Mouse (Mus musculus) heart, embryonic 16.5 days (tissue): ENCODE results near the gene Slc13a4. TPM values are rescaled to one million over a fixed set of nuclear protein-coding genes. Genes with fewer than 3 reads are reported as not detected.

Source experiments
- ATAC-seq: fragments of 200-750 bp; cut with Nextera tagmentation; replicated peaks from 2 replicates; pipeline ENCODE4 v1.8.0; 2017; ENCODE audit warnings: moderate number of reproducible peaks; ENCODE audit not compliant: insufficient read depth, low FRiP score; ENCODE audit errors: extremely low read depth
- H3K27ac ChIP-seq: fragments of 300-500 bp; sonication (generic); 2 replicates; pipeline ENCODE4 v1.5.1; 2014; ENCODE audit warnings: mild to moderate bottlenecking, low read length, control low read depth, moderate library complexity
- H3K27me3 ChIP-seq: fragments of 300-500 bp; sonication (generic); 2 replicates; pipeline ENCODE4 v1.6.1; 2014; ENCODE audit warnings: low read length, mixed read lengths; ENCODE audit not compliant: control insufficient read depth, insufficient read depth
- H3K36me3 ChIP-seq: fragments of 300-500 bp; sonication (generic); 2 replicates; pipeline ENCODE4 v1.6.1; 2014; ENCODE audit not compliant: control insufficient read depth, insufficient read depth
- H3K4me1 ChIP-seq: fragments of 300-500 bp; sonication (generic); 2 replicates; pipeline ENCODE4 v1.6.1; 2014; ENCODE audit warnings: low read length, mixed read lengths; ENCODE audit not compliant: control insufficient read depth, insufficient read depth
- H3K4me2 ChIP-seq: fragments of 300-500 bp; sonication (generic); 2 replicates; pipeline ENCODE4 v1.6.1; 2014; ENCODE audit warnings: low read depth, mild to moderate bottlenecking, control low read depth, low read length
- H3K4me3 ChIP-seq: fragments of 300-500 bp; sonication (generic); 2 replicates; pipeline ENCODE4 v1.5.1; 2014; ENCODE audit warnings: mild to moderate bottlenecking, control low read depth, low read length
- H3K9ac ChIP-seq: fragments of 300-500 bp; sonication (generic); 2 replicates; pipeline ENCODE4 v1.6.1; 2014; ENCODE audit warnings: low read length, control low read depth
- H3K9me3 ChIP-seq: fragments of 300-500 bp; sonication (generic); replicated peaks from 2 replicates; pipeline ENCODE4 v1.6.1; 2016; ENCODE audit warnings: low read length; ENCODE audit not compliant: control insufficient read depth
- WGBS: fragments of 180-500 bp; shearing (Covaris S2); extraction: QIAGEN DNeasy Blood & Tissue Kit; methylation state at CpG from one replicate; pipeline ENCODE4 v1.1.7; 2014; 5-methylcytosine and 5-hydroxymethylcytosine counted together
- polyA plus RNA-seq: library from polyadenylated mRNA; unstranded; fragments of >200 nt; fragmentation: Nextera tagmentation; extraction: Ambion mirVana; gene quantifications from 2 replicates; pipeline ENCODE4 v1.2.1, GENCODE M21; 2015

The Slc13a4 gene
- polyA plus RNA-seq, 1 experiment from 2014 or later: 0.54 TPM

DNA sequence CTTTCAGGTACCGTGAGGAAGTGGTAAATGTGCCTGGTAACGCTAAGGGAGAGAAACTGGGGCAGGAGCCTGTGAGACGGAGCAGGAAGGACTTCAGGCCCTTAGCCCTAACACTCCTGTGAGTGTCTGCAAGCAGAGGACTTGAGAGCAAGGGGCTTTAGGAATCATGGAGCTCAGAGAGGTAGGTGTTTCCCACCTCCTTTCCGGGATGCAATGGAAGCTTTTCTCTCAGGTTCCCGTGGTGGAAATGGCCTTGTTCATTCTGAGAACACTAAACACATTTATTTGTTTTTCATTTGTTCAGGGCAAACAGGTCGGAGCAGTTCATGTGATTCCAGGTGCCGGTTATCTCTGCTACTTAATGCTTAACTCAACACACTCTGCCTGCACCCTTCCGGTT lies 29.9 kb upstream of the Slc13a4 start:
- no peaks in the 10 kb centered on the region for H3K36me3 ChIP-seq
- no peaks in the 10 kb centered on the region; the same call in 1 of the 2 replicates for H3K9me3 ChIP-seq
- H3K9ac ChIP-seq: no peak overlapping the region
- ATAC-seq: no peak
- H3K4me2 ChIP-seq: no peak overlapping the region
- H3K4me3 ChIP-seq: no peak overlapping the region
- no peak overlapping the region for H3K27ac ChIP-seq
- no peaks in the 10 kb centered on the region for H3K27me3 ChIP-seq
- WGBS: 69% methylated on average over 8 of the region's 8 CpGs
- H3K4me1 ChIP-seq: no peaks in the 10 kb centered on the region

DNA sequence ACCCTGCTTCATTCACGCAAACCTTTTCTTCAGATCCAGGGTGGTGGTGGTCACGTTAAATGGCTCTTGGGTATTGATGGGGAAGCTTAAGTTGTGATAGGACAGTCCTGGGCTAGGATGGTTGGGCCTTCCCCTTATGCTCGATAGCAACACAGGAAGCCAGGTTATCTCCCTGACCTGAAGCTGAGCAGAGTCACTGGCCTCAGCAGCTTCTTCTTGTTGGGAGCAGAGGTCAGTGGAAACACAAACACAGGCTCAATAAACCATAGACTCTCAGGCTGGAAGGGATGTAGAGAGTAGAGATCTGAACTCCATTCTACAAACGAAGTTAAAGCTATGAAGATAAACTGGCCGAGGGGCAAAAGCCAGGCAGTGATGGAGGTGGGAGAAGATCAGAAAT lies 27.5 kb upstream of the Slc13a4 start:
- Histone ChIP-seq H3K27ac (no peak overlapping the region), H3K4me1 (peaks cover 3% of the 10 kb centered on the region), H3K36me3 (no peaks in the 10 kb centered on the region), H3K4me3 (no peak overlapping the region), H3K9ac (no peak overlapping the region), H3K4me2 (no peak overlapping the region), H3K27me3 (no peaks in the 10 kb centered on the region), H3K9me3 (no peaks in the 10 kb centered on the region; the same call in 1 of the 2 replicates)
- 51% methylated on average over 5 of the region's 5 CpGs for WGBS
- no peak for ATAC-seq

DNA sequence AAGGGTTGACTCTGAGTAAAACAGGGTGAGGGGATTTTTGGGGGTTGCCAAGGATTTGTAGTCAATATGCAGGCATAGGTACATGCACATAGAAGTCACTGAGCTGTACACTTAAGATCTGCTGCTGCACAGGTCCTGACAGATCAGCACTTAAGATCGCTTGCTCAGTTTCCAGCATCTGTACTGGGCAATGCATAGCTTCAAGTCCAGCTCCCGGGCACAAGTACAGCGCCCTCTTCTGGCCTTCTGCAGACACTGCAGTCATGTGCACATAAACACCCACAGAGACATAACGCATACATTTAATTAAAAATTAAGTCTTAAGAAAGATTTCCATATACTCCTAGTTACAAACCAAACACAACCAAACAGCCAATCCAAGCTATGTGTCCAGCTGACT lies 26.3 kb upstream of the Slc13a4 start:
- no peak for ATAC-seq
- WGBS: 77% methylated on average over 4 of the region's 4 CpGs
- H3K27me3 ChIP-seq: no peaks in the 10 kb centered on the region

DNA sequence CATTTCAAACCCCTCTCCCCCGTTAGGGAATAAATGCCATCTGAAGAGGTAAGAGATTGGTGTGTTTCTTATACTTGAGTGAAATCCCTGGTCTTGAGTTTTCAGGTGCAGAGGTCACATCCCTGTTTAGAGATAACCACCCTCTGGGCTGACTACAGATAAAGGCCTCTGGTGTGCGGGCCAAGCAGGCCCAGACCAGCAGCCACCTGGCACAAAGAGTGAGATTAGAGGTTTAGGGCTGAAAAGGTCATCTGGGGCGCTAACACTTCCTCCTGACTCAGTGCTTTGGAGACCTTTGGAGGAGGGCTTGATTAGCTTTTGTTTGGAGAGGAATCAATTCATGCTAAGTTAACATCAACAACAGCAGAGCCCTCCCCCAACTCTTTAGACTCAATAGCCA lies 25.7 kb upstream of the Slc13a4 start:
- Histone ChIP-seq H3K9me3 (no peaks in the 10 kb centered on the region; the same call in 1 of the 2 replicates), H3K4me3 (no peak overlapping the region), H3K36me3 (no peaks in the 10 kb centered on the region), H3K27ac (no peak overlapping the region), H3K4me1 (peaks cover 3% of the 10 kb centered on the region), H3K9ac (no peak overlapping the region), H3K4me2 (no peak overlapping the region), H3K27me3 (no peaks in the 10 kb centered on the region)
- no peak for ATAC-seq
- 29% methylated on average over 3 of the region's 3 CpGs for WGBS

More for the DNA sequence above, 26.3 kb upstream of the Slc13a4 start:
- no peaks in the 10 kb centered on the region for H3K36me3 ChIP-seq
- no peak overlapping the region for H3K27ac ChIP-seq
- no peak overlapping the region for H3K9ac ChIP-seq
- H3K9me3 ChIP-seq: no peaks in the 10 kb centered on the region; the same call in 1 of the 2 replicates
- H3K4me1 ChIP-seq: peaks cover 3% of the 10 kb centered on the region
- no peak overlapping the region for H3K4me3 ChIP-seq
- no peak overlapping the region for H3K4me2 ChIP-seq

DNA sequence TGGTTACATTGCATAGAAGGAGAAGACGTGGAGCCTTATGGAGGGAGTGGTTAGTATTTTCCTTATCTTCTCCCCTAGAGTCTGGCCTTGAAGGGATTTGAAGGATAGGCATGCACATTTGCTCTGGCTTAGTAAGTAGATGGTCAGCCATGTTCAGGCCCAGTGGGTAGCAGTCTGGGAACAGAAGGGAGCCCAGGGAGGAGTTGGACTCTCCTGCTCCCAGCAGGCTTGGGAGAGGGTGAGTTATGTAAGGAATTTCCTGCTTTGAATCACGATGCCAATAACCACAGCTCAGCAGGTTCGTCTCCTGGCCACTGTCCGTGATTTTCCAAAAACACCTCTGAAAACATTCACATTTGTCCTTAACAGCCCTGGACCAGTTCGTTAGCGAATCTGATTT lies 22.9 kb upstream of the Slc13a4 start:
- Histone ChIP-seq H3K9me3 (no peaks in the 10 kb centered on the region; the same call in 1 of the 2 replicates), H3K9ac (no peak overlapping the region), H3K36me3 (no peaks in the 10 kb centered on the region), H3K4me2 (no peak overlapping the region), H3K27ac (no peak overlapping the region), H3K27me3 (0 out of 2 replicates have a peak, but pooled peaks cover 3% of the 10 kb centered on the region), H3K4me3 (no peak overlapping the region), H3K4me1 (peaks cover 6% of the 10 kb centered on the region)
- ATAC-seq: no peak
- 36% methylated on average over 6 of the region's 6 CpGs for WGBS

DNA sequence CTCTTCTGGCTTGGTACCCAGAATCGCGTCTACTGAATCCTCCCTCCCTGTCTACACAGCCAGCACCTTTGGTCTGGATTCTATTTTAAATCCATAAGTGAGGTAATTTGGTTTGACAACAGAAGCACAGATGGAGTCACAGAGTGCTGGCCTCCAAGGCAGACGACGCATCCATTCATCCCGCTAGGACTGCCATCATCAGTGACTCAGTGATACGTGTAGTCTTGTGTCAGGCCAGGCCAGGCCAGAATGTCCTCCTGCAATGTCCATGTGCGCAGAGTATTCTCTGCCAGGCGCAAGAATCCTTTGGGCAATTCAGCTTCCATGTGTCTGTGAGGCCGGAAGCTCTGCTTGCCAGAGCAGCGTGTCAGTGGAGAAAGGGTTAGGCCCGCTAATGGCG lies 22.0 kb upstream of the Slc13a4 start:
- H3K9me3 ChIP-seq: no peaks in the 10 kb centered on the region; the same call in 1 of the 2 replicates
- WGBS: 93% methylated on average over 12 of the region's 12 CpGs
- H3K27me3 ChIP-seq: 0 out of 2 replicates have a peak, but pooled peaks cover 3% of the 10 kb centered on the region
- no peak overlapping the region for H3K4me3 ChIP-seq
- no peak overlapping the region for H3K9ac ChIP-seq
- H3K4me2 ChIP-seq: no peak overlapping the region
- no peaks in the 10 kb centered on the region for H3K36me3 ChIP-seq
- no peak for ATAC-seq
- peaks cover 6% of the 10 kb centered on the region for H3K4me1 ChIP-seq
- H3K27ac ChIP-seq: no peak overlapping the region

DNA sequence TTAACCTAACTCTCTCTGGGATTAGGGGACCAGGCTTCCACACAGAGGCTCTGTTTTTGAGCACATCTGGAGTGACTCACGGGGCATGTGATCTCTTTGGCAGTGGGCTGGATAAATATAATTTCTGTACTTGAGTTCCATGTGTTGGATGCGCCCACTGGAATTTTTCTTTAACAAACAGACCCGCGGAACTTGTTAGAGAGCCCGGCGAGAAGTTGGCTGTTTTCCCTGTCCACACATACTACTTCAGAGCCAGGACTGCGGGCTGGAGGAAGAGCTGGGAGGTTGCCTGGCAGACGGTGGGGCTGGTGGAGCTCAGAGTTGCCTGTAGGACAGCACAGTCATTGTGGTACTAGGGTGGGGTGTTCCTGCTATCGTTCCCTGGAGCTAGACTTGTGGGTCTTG lies 18.2 kb upstream of the Slc13a4 start, which contains the start of gene Fam180a:
TSS of gene Fam180a (minus strand) at position 31 of the 405 bp plus-strand sequence.
- Histone ChIP-seq H3K9me3 (no peaks in the 10 kb centered on the region), H3K9ac (no peak within 1 kb of the TSS), H3K27me3 (0 out of 2 replicates have a peak, but pooled peaks cover 3% of the 10 kb centered on the region), H3K4me2 (peak within 1 kb of the TSS; percentile 32; the same call in 1 of the 2 replicates), H3K4me3 (no peak within 1 kb of the TSS), H3K4me1 (peaks cover 6% of the 10 kb centered on the region), H3K27ac (0 out of 2 replicates have a peak within 1 kb of the TSS, but pooled peaks have one; percentile 19), H3K36me3 (no peaks in the 10 kb centered on the region)
- ATAC-seq: peak; percentile 76
- WGBS: 29% methylated on average over 9 of the region's 9 CpGs

DNA sequence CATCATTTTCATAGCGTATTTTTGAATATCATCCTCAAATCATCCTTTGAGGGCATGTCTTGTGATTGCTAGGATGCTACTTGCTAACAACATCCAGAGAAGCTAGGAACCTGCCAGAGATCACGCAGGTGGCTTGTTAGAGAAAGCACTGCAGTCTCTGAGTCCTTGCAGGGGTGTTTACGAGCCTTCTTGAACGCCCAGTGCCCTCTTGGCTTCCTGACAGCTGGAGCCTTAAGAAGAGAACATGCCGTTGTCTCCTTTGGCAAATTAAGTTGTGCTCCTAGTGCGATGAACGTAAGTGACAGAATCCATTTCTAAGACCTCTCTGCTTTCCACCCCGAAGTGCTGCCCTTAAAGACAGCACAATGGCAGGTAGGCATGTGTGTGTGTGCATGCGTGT lies 16.4 kb upstream of the Slc13a4 start:
- Histone ChIP-seq H3K4me1 (0 out of 2 replicates have a peak, but pooled peaks cover 3% of the 10 kb centered on the region), H3K36me3 (no peaks in the 10 kb centered on the region), H3K27ac (no peak overlapping the region), H3K4me3 (no peak overlapping the region), H3K4me2 (no peak overlapping the region), H3K9ac (no peak overlapping the region), H3K27me3 (0 out of 2 replicates have a peak, but pooled peaks cover 3% of the 10 kb centered on the region), H3K9me3 (no peaks in the 10 kb centered on the region)
- no peak for ATAC-seq
- whole genome bisulfite sequencing: 74% methylated on average over 9 of the region's 9 CpGs

DNA sequence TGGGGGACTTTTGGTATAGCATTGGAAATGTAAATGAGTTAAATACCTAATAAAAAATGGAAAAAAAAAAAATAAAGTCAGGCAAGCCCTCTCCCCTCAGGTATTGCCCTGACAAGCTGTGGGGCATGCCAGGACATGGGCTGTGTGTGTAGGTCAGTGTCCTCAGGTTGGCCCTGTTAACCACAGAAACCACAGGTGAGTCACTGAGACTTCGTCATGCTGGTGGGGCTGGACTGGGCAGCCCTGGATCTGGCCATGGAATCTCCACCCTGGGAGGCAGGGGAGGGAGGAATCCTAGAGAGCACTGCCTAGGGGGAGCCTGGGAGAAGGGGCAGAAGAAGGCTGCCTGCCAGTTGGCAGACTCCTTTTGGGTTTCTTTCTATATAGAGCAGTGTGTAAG lies 15.1 kb upstream of the Slc13a4 start:
- H3K4me1 ChIP-seq: 0 out of 2 replicates have a peak, but pooled peaks cover 3% of the 10 kb centered on the region
- H3K4me2 ChIP-seq: no peak overlapping the region
- no peaks in the 10 kb centered on the region for H3K36me3 ChIP-seq
- no peak overlapping the region for H3K4me3 ChIP-seq
- 63% methylated on average over 1 of the region's 1 CpGs for WGBS
- no peak overlapping the region for H3K27ac ChIP-seq
- H3K9ac ChIP-seq: no peak overlapping the region
- H3K9me3 ChIP-seq: no peaks in the 10 kb centered on the region
- H3K27me3 ChIP-seq: peaks cover 3% of the 10 kb centered on the region; the same call in 1 of the 2 replicates
- no peak; the same call in 1 of the 2 replicates for ATAC-seq
